Mouse (Mus musculus) kidney, postnatal 14 days (tissue): ENCODE results near the gene Slc9b2.

ENCODE experiments used
- DNase-seq: peaks from one replicate; pipeline ENCODE4 v3.0.0; 2022; ENCODE audit warnings: mixed read lengths

Slc9b2 gene

GRCm38 (mm10) chr3:135307411-135308259, at the start of gene Slc9b2:
Gene Slc9b2, plus strand, starts transcription at chr3:135307700.
- DNase-seq = peak; percentile 46

- DNase-seq = no peak
These were observed 48.6 kb upstream of the Slc9b2 start for GRCm38 (mm10) chr3:135258919-135259318.

- no peak for DNase-seq
These were observed 47.3 kb upstream of the Slc9b2 start for GRCm38 (mm10) chr3:135260233-135260632.

- no peak for DNase-seq
These were observed 38.9 kb upstream of the Slc9b2 start for GRCm38 (mm10) chr3:135268616-135269015.

- peak; percentile 81 for DNase-seq
These were observed 38.0 kb upstream of the Slc9b2 start for GRCm38 (mm10) chr3:135269391-135269990.

- DNase-seq = no peak
These were observed 34.9 kb upstream of the Slc9b2 start for GRCm38 (mm10) chr3:135272627-135273026.

- no peak for DNase-seq
These were observed 34.5 kb upstream of the Slc9b2 start for GRCm38 (mm10) chr3:135273047-135273446.

GRCm38 (mm10) chr3:135280160-135280559, 27.3 kb upstream of the Slc9b2 start:
- no peak for DNase-seq

GRCm38 (mm10) chr3:135280669-135281415, 26.7 kb upstream of the Slc9b2 start, which contains the start of gene Bdh2:
Gene Bdh2, plus strand, starts transcription at chr3:135281221.
- peak; percentile 90 for DNase-seq

GRCm38 (mm10) chr3:135281701-135282100, 25.8 kb upstream of the Slc9b2 start:
- DNase-seq = no peak

GRCm38 (mm10) chr3:135285256-135285655, 22.2 kb upstream of the Slc9b2 start:
- no peak for DNase-seq

- DNase-seq = no peak
These were observed 21.7 kb upstream of the Slc9b2 start for GRCm38 (mm10) chr3:135285807-135286206.

GRCm38 (mm10) chr3:135288138-135288750, 19.3 kb upstream of the Slc9b2 start:
- DNase-seq = peak; percentile 66

- no peak for DNase-seq
These were observed 18.4 kb upstream of the Slc9b2 start for GRCm38 (mm10) chr3:135289148-135289547.

- peak; percentile 59 for DNase-seq
These were observed 17.1 kb upstream of the Slc9b2 start for GRCm38 (mm10) chr3:135290249-135290894.

- DNase-seq = no peak
These were observed 13.8 kb upstream of the Slc9b2 start for GRCm38 (mm10) chr3:135293703-135294102.

GRCm38 (mm10) chr3:135295559-135295958, 11.9 kb upstream of the Slc9b2 start:
- DNase-seq = no peak

GRCm38 (mm10) chr3:135298560-135298959, 8.9 kb upstream of the Slc9b2 start:
- DNase-seq = no peak

- DNase-seq = no peak
These were observed 7.4 kb upstream of the Slc9b2 start for GRCm38 (mm10) chr3:135300081-135300480.

GRCm38 (mm10) chr3:135304060-135304459, 3.4 kb upstream of the Slc9b2 start:
- DNase-seq = no peak

GRCm38 (mm10) chr3:135304566-135304965, 2.9 kb upstream of the Slc9b2 start:
- DNase-seq = no peak

GRCm38 (mm10) chr3:135312916-135313491, 5.5 kb downstream of the Slc9b2 start:
- no peak for DNase-seq
